Mouse (Mus musculus) right cerebral cortex, postnatal 10 days (tissue): ENCODE data around the gene Tcl1.
"Not testable (repeated sequence)": the region's sequence is repeated elsewhere in the genome, so short reads cannot be mapped to it uniquely, and the experiment has no call there.

Experiments used
- DNase-seq, 2 experiments: peaks; one replicate each; pipeline ENCODE4 v3.0.0; 2021; ENCODE audit warnings: low spot score in 2 of 2

The Tcl1 gene

DNA sequence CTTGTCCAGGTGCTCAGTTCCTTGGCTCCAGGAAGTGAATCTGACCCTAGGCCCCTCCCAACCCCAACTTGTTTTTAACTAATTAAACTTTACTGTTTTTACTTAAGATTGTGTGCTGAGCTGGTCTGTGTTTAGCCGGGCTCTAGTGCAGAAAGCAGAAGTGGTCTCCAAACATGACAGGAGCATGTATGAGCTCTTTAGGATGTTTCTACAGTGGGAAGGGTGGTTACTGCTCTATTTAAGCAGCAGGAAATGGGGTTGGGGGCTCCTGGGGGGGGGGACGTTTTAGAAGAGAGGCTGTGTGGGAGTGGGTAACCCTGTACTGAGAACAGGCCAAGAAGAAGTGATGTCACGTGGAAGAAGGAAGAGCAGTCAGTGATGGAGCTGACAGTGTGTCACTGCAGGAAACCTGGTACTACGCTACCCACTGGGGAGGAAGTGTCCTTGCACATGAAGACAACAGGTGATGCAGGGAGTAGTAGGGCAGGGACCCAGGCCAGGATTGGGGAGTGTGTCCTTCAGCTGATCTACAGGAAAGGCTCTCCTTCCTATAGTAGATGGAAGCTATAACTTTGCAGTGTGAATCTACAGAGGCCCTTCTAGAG is 41.5 kb downstream of the Tcl1 start:
- not testable (repeated sequence) for DNase-seq

DNA sequence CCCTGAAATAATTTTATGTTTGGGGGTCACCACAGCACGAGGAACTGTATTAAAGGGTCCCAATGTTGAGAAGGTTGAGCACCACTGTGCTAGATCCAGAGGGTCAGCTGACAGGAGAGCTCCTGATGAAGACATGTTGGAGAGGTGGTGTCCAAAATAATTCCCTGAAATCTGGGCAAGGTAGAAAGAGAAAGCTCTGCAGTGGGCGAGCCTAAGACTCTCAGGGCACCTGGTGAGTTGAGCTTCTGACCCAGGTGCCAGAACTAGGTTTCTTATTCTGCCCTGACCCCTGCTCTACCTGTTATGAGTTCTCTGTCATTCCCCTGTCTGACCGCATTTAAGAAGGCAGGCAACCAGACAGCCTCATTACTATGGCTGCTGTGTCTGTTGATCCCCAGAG is 46.5 kb downstream of the Tcl1 start, which contains the start of gene Tcl1b5:
Gene Tcl1b5 (plus strand): TSS at position 301 of the 400 bp plus-strand sequence.
- DNase-seq = not testable (repeated sequence)

DNA sequence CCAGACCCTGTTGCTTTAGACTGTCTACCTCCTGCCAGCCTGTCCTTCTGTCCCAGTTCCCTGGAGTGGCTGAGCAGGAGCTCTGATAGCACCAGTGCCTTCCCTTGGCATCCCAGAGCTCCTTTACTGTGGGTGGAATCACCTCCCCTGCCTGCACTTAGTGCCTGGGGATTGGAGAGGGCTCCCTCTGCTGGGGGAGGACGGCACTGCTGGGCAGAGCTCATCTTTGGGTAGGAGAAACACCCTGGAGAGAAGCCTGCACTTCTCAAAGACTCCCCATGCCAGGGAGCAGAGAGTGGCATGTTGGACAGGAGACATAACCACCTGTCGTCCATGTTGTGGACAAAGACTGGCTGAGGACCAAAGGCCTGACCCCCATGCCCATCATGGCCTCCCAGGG is 48.3 kb downstream of the Tcl1 start:
- peak; percentile 22 to 60 for DNase-seq

DNA sequence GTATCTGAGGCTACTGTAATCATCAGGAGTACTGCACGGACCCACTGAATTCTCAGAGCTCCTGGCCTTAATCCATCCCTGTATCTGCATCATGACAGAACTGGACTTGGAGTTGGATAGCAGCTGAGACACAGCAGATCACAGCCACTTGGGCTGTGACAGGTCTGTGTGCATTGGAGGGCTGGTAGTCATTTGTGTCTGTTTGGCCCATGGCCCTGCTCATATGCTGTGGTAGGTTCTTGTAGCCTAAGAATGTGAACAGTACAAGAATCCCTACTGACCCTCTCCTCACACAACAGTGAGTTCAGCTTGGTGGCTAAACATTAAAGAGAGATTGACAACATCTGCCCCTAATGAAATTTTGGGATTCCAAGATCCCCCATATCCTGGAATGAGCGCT is 49.2 kb downstream of the Tcl1 start:
- DNase-seq = no peak
